Mouse (Mus musculus) gastrocnemius, postnatal 36 days (tissue): ENCODE results near the gene Lyl1. TPM values are rescaled to one million over a fixed set of nuclear protein-coding genes. Genes with fewer than 3 reads are reported as not detected.

Source experiments
- DNase-seq, 2 experiments: peaks; one replicate each; pipeline ENCODE4 v3.0.0; 2022
- intact Hi-C: fragments of 180-260 bp; cut with DNase I; formaldehyde crosslinking; loops from one replicate; pipeline ENCODE4 v1.15.1; 2025
- long read RNA-seq, 2 experiments: library from polyadenylated mRNA; stranded (forward); transcript quantifications; one replicate each; pipeline ENCODE4 v2.0.0; 2021
- total RNA-seq, 2 experiments: library from RNA; stranded (reverse); gene quantifications; 2 replicates each; pipeline ENCODE4 v1.2.3; 2021

Gene Lyl1
- 1 to 10 TPM in 1 of 2 experiments, under 1 TPM in 1; 0.96 to 1.4 TPM for total RNA-seq
- long read RNA-seq, experiment 1, partial matches to known transcripts = 0 of 1 reads
- long read RNA-seq, experiment 1, other reads (novel, unspliced or antisense) = 1 of 1 reads
- long read RNA-seq, experiment 2, partial matches to known transcripts = 0 of 1 reads
- long read RNA-seq, experiment 2, other reads (novel, unspliced or antisense) = 1 of 1 reads

- DNase-seq = peak; percentile 46 to 59
- intact Hi-C loops = loop anchor here (5.0 kb wide), 1 partner anchor 39 kb away; the partner anchor contains the start of gene Ier2
Observed at GRCm38 (mm10) chr8:84700941-84701911, at the start of gene Lyl1. TSS of gene Lyl1 (plus strand) at chr8:84701457.

- DNase-seq = no peak
Observed at GRCm38 (mm10) chr8:84653092-84653631, 48.1 kb upstream of the Lyl1 start.

GRCm38 (mm10) chr8:84654597-84654996 lies 46.7 kb upstream of the Lyl1 start:
- intact Hi-C loops = no loop called here
- no peak for DNase-seq

More at GRCm38 (mm10) chr8:84653092-84653631, 48.1 kb upstream of the Lyl1 start:
- intact Hi-C loops = no loop called here

GRCm38 (mm10) chr8:84655336-84656190 lies 45.7 kb upstream of the Lyl1 start:
- DNase-seq = no peak
- intact Hi-C loops = no loop called here

GRCm38 (mm10) chr8:84656191-84656525 lies 45.1 kb upstream of the Lyl1 start:
- intact Hi-C loops = no loop called here
- no peak for DNase-seq

GRCm38 (mm10) chr8:84656641-84657126 lies 44.6 kb upstream of the Lyl1 start:
- peak; percentile 55 to 56 for DNase-seq
- intact Hi-C loops = no loop called here

GRCm38 (mm10) chr8:84657203-84657602 lies 44.1 kb upstream of the Lyl1 start:
- no peak for DNase-seq
- intact Hi-C loops = no loop called here

GRCm38 (mm10) chr8:84657680-84658079 lies 43.6 kb upstream of the Lyl1 start:
- intact Hi-C loops = no loop called here

GRCm38 (mm10) chr8:84658951-84659350 lies 42.3 kb upstream of the Lyl1 start:
- no peak for DNase-seq
- intact Hi-C loops = no loop called here

More at GRCm38 (mm10) chr8:84657680-84658079, 43.6 kb upstream of the Lyl1 start:
- no peak for DNase-seq

GRCm38 (mm10) chr8:84659936-84660818 lies 41.1 kb upstream of the Lyl1 start:
- DNase-seq = peak; percentile 38 to 43
- intact Hi-C loops = loop anchor here (2.0 to 5.0 kb wide), 2 partner anchors 21 to 42 kb away; partner anchors contain the start of gene Lyl1

GRCm38 (mm10) chr8:84660819-84661457 lies 40.3 kb upstream of the Lyl1 start:
- DNase-seq = peak in 1 of 2 experiments; percentile 45
- intact Hi-C loops = loop anchor here (2.0 to 5.0 kb wide), 2 partner anchors 22 to 41 kb away; partner anchors contain the start of gene Lyl1

- intact Hi-C loops = loop anchor here (2.0 to 5.0 kb wide), 2 partner anchors 23 to 41 kb away; partner anchors contain the start of gene Lyl1
- peak; percentile 89 to 92 for DNase-seq
Observed at GRCm38 (mm10) chr8:84661458-84661871, 39.8 kb upstream of the Lyl1 start.

GRCm38 (mm10) chr8:84661961-84662571 lies 39.2 kb upstream of the Lyl1 start:
- peak in 1 of 2 experiments; percentile 58 for DNase-seq
- intact Hi-C loops = loop anchor here (2.0 to 5.0 kb wide), 2 partner anchors 23 to 40 kb away; partner anchors contain the start of gene Lyl1

- intact Hi-C loops = loop anchor here (5.0 kb wide), 1 partner anchor 40 kb away; the partner anchor contains the start of gene Lyl1
- DNase-seq = peak; percentile 91 to 93
Observed at GRCm38 (mm10) chr8:84662581-84663065, 38.6 kb upstream of the Lyl1 start, which contains the start of gene Ier2. TSS of gene Ier2 (minus strand) at chr8:84662852.

GRCm38 (mm10) chr8:84663483-84664327 lies 37.6 kb upstream of the Lyl1 start:
- intact Hi-C loops = loop anchor here (5.0 kb wide), 1 partner anchor 39 kb away; the partner anchor contains the start of gene Lyl1
- peak; percentile 98 for DNase-seq
